Mouse (Mus musculus): Measurements from ENCODE around the gene Rnf207. TPM values are rescaled to one million over a fixed set of nuclear protein-coding genes. Genes with fewer than 3 reads are reported as not detected.

Rnf207 gene
- polyA plus RNA-seq, 1 experiment: not detected

GRCm38 (mm10) chr4:152351422-152352305, 32.9 kb upstream of the Rnf207 start:
- Histone ChIP-seq H3K4me1 (ENCODE audit: control insufficient read depth, insufficient read depth, low read length) (no peaks in the 10 kb centered on the region), H3K4me3 (replicated peaks; ENCODE audit: control insufficient read depth, low read depth, low read length) (no peak overlapping the region), H3K27ac (ENCODE audit: control insufficient read depth, insufficient read depth, low read depth, low read length, poor library complexity) (no peak overlapping the region)
- 16% methylated on average over 14 of the region's 14 CpGs for WGBS
- TF ChIP-seq CTCF (IDR thresholded peaks at IDR 0.05; ENCODE audit: control insufficient read depth, insufficient read depth, low read length) (no peak), POLR2A (IDR thresholded peaks at IDR 0.05; ENCODE audit: borderline replicate concordance, control insufficient read depth, low read depth, low read length) (no peak)

- Histone ChIP-seq H3K27ac (ENCODE audit: control insufficient read depth, insufficient read depth, low read depth, low read length, poor library complexity) (no peak overlapping the region), H3K4me1 (ENCODE audit: control insufficient read depth, insufficient read depth, low read length) (no peaks in the 10 kb centered on the region), H3K4me3 (replicated peaks; ENCODE audit: control insufficient read depth, low read depth, low read length) (no peak overlapping the region)
- TF ChIP-seq CTCF (IDR thresholded peaks at IDR 0.05; ENCODE audit: control insufficient read depth, insufficient read depth, low read length) (no peak), POLR2A (IDR thresholded peaks at IDR 0.05; ENCODE audit: borderline replicate concordance, control insufficient read depth, low read depth, low read length) (no peak)
- 27% methylated on average over 8 of the region's 8 CpGs for WGBS
Observed at GRCm38 (mm10) chr4:152350722-152351421, 32.1 kb upstream of the Rnf207 start.

- TF ChIP-seq POLR2A (IDR thresholded peaks at IDR 0.05; ENCODE audit: borderline replicate concordance, control insufficient read depth, low read depth, low read length) (no peak), CTCF (IDR thresholded peaks at IDR 0.05; ENCODE audit: control insufficient read depth, insufficient read depth, low read length) (no peak)
- no peak overlapping the region for H3K4me3 ChIP-seq (replicated peaks; ENCODE audit: control insufficient read depth, low read depth, low read length)
- WGBS: 3% methylated on average over 17 of the region's 17 CpGs
Observed at GRCm38 (mm10) chr4:152349837-152350381, 31.1 kb upstream of the Rnf207 start.

GRCm38 (mm10) chr4:152345120-152345889, 26.5 kb upstream of the Rnf207 start:
- 27% methylated on average over 7 of the region's 7 CpGs for WGBS
- no peak overlapping the region for H3K4me3 ChIP-seq (replicated peaks; ENCODE audit: control insufficient read depth, low read depth, low read length)
- H3K4me1 ChIP-seq (ENCODE audit: control insufficient read depth, insufficient read depth, low read length): no peaks in the 10 kb centered on the region

More at GRCm38 (mm10) chr4:152349837-152350381, 31.1 kb upstream of the Rnf207 start:
- Histone ChIP-seq H3K4me1 (ENCODE audit: control insufficient read depth, insufficient read depth, low read length) (no peaks in the 10 kb centered on the region), H3K27ac (ENCODE audit: control insufficient read depth, insufficient read depth, low read depth, low read length, poor library complexity) (no peak overlapping the region)

GRCm38 (mm10) chr4:152344651-152345050, 25.9 kb upstream of the Rnf207 start:
- H3K4me1 ChIP-seq (ENCODE audit: control insufficient read depth, insufficient read depth, low read length): no peaks in the 10 kb centered on the region
- no peak overlapping the region for H3K4me3 ChIP-seq (replicated peaks; ENCODE audit: control insufficient read depth, low read depth, low read length)
- TF ChIP-seq POLR2A (IDR thresholded peaks at IDR 0.05; ENCODE audit: borderline replicate concordance, control insufficient read depth, low read depth, low read length): no peak
- TF ChIP-seq CTCF (IDR thresholded peaks at IDR 0.05; ENCODE audit: control insufficient read depth, insufficient read depth, low read length): no peak
- 27% methylated on average over 7 of the region's 7 CpGs for WGBS
- no peak overlapping the region for H3K27ac ChIP-seq (ENCODE audit: control insufficient read depth, insufficient read depth, low read depth, low read length, poor library complexity)

More at GRCm38 (mm10) chr4:152345120-152345889, 26.5 kb upstream of the Rnf207 start:
- no peak overlapping the region for H3K27ac ChIP-seq (ENCODE audit: control insufficient read depth, insufficient read depth, low read depth, low read length, poor library complexity)
- no peak for TF ChIP-seq POLR2A (IDR thresholded peaks at IDR 0.05; ENCODE audit: borderline replicate concordance, control insufficient read depth, low read depth, low read length)
- no peak for TF ChIP-seq CTCF (IDR thresholded peaks at IDR 0.05; ENCODE audit: control insufficient read depth, insufficient read depth, low read length)

GRCm38 (mm10) chr4:152343296-152343695, 24.5 kb upstream of the Rnf207 start:
- TF ChIP-seq CTCF (IDR thresholded peaks at IDR 0.05; ENCODE audit: control insufficient read depth, insufficient read depth, low read length) (peak; percentile 62; the same call in 1 of the 2 replicates), POLR2A (IDR thresholded peaks at IDR 0.05; ENCODE audit: borderline replicate concordance, control insufficient read depth, low read depth, low read length) (no peak)
- 8% methylated on average over 5 of the region's 5 CpGs for WGBS
- Histone ChIP-seq H3K4me1 (ENCODE audit: control insufficient read depth, insufficient read depth, low read length) (no peaks in the 10 kb centered on the region), H3K4me3 (replicated peaks; ENCODE audit: control insufficient read depth, low read depth, low read length) (no peak overlapping the region), H3K27ac (ENCODE audit: control insufficient read depth, insufficient read depth, low read depth, low read length, poor library complexity) (no peak overlapping the region)

- Histone ChIP-seq H3K4me3 (replicated peaks; ENCODE audit: control insufficient read depth, low read depth, low read length) (no peak overlapping the region), H3K27ac (ENCODE audit: control insufficient read depth, insufficient read depth, low read depth, low read length, poor library complexity) (no peak overlapping the region), H3K4me1 (ENCODE audit: control insufficient read depth, insufficient read depth, low read length) (no peaks in the 10 kb centered on the region)
- TF ChIP-seq POLR2A (IDR thresholded peaks at IDR 0.05; ENCODE audit: borderline replicate concordance, control insufficient read depth, low read depth, low read length) (no peak), CTCF (IDR thresholded peaks at IDR 0.05; ENCODE audit: control insufficient read depth, insufficient read depth, low read length) (no peak)
- WGBS: 43% methylated on average over 15 of the region's 15 CpGs
Observed at GRCm38 (mm10) chr4:152340584-152341284, 21.9 kb upstream of the Rnf207 start.

Data from bone marrow, adult 2 months (tissue).